Mouse (Mus musculus) stomach, postnatal 0 days (tissue): ENCODE data around the gene Kbtbd4.

ENCODE experiments used
- CTCF ChIP-seq: IDR thresholded peaks from 2 replicates; pipeline ENCODE4 v1.5.1; 2016; ENCODE audit warnings: antibody characterized with exemption, low read depth, mild to moderate bottlenecking, moderate library complexity
- EP300 ChIP-seq: optimal IDR thresholded peaks from 2 replicates; pipeline ENCODE3; 2016; ENCODE audit warnings: antibody characterized with exemption

DNA sequence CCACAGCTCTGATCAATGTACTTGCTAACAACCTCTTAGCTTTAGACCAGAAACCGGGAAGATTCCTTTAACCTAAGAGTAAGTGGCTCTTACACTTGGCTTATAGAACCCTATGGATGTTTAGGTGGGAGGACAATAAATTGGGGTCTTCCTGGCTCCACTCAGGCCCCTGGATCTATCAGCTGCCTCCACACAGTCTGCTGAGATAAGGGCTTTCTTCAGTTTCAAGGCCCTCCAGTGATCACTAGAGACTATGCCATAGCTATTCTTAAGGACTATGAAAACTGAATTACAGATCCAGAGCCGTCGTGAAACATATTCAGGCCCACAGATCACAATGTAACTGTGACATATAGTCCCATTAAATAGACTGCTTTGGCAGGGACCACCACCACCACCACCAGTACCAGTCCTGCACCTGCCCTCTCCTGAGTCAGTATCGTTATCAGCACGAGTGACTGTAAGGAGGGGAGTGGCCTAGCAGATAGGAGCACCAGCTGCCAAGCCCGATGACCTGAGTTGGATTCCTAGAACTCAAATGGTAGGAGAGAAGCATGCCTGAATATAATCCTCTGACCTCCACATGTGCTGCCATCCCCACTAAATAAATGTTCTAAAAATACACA is 10.8 kb upstream of the Kbtbd4 start:
- TF ChIP-seq CTCF, result no peak
- no peak for TF ChIP-seq EP300
